Mouse (Mus musculus) embryonic stem cell, embryonic (primary cell): ENCODE data around the gene Rab15.
"Not testable (repeated sequence)": the region's sequence is repeated elsewhere in the genome, so short reads cannot be mapped to it uniquely, and the experiment has no call there.

Source experiments
- CTCF ChIA-PET, 4 experiments: fragments of 300-600 bp in 2 of 4; fragments of 350-600 bp in 2 of 4; sonication (Branson Sonifier 250); formaldehyde crosslinking; loops; one replicate each; lab custom pipeline; 2022; ENCODE audit warnings: inconsistent platforms in 2 of 4; lab: Charles Lee
- POLR2A ChIA-PET, 4 experiments: fragments of 300-600 bp in 2 of 4; fragments of 350-600 bp in 2 of 4; sonication (Branson Sonifier 250); formaldehyde crosslinking; loops; one replicate each; lab custom pipeline; 2022; ENCODE audit warnings: antibody characterized with exemption in 4 of 4, inconsistent platforms in 1 of 4; lab: Charles Lee

Gene Rab15

GRCm38 (mm10) chr12:76822651-76823041 lies at the start of gene Rab15:
Gene Rab15, minus strand, starts transcription at chr12:76822908.
- POLR2A ChIA-PET = interaction anchor here in 3 of 4 experiments (0.6 to 1.6 kb wide), 11 partner anchors 9 to 189 kb away, joined by 3 to 6 read pairs (median 4); no protein-coding TSS in a partner anchor
- CTCF ChIA-PET = interaction anchor here in 1 of 4 experiments (1.3 kb wide), 1 partner anchor 10 kb away, joined by 7 read pairs; no protein-coding TSS in a partner anchor

- CTCF ChIA-PET = interaction anchor here in 1 of 4 experiments (3.5 kb wide), 1 partner anchor 9 kb away, joined by 27 read pairs; no protein-coding TSS in a partner anchor
- POLR2A ChIA-PET = interaction anchor here in 3 of 4 experiments (0.6 to 6.8 kb wide), 14 partner anchors 9 to 466 kb away, joined by 3 to 113 read pairs (median 6); partner anchors contain the start of gene Hspa2 (in 1 of the 3)
Measured at GRCm38 (mm10) chr12:76869561-76869960, 46.9 kb upstream of the Rab15 start.

GRCm38 (mm10) chr12:76868463-76869198 lies 45.9 kb upstream of the Rab15 start:
- POLR2A ChIA-PET = interaction anchor here in 3 of 4 experiments (0.9 to 6.8 kb wide), 33 partner anchors 7 to 174 kb away, joined by 3 to 113 read pairs (median 6); partner anchors contain the start of gene Max (in 2 of the 3)
- CTCF ChIA-PET = interaction anchor here (1.2 to 3.5 kb wide), 9 partner anchors 10 to 184 kb away, joined by 3 to 27 read pairs (median 8); no protein-coding TSS in a partner anchor

GRCm38 (mm10) chr12:76867586-76868280 lies 45.0 kb upstream of the Rab15 start:
- POLR2A ChIA-PET = interaction anchor here (0.6 to 6.8 kb wide), 48 partner anchors 8 to 383 kb away, joined by 3 to 113 read pairs (median 6); partner anchors contain the start of genes Max (in 2 of the 4), Churc1 (in 1 of the 4), Fntb (in 1 of the 4) and Gpx2 (in 1 of the 4)
- CTCF ChIA-PET = interaction anchor here (0.6 to 3.5 kb wide), 17 partner anchors 11 to 913 kb away, joined by 3 to 27 read pairs (median 3); no protein-coding TSS in a partner anchor

GRCm38 (mm10) chr12:76865266-76865665 lies 42.6 kb upstream of the Rab15 start:
- CTCF ChIA-PET = interaction anchor here in 3 of 4 experiments (0.8 to 2.4 kb wide), 4 partner anchors 14 kb away, joined by 3 to 8 read pairs (median 4); no protein-coding TSS in a partner anchor
- POLR2A ChIA-PET = interaction anchor here in 3 of 4 experiments (0.9 to 6.8 kb wide), 14 partner anchors 10 to 100 kb away, joined by 3 to 113 read pairs (median 4); partner anchors contain the start of gene Max (in 1 of the 3)

- POLR2A ChIA-PET = interaction anchor here in 2 of 4 experiments (0.6 to 2.7 kb wide), 4 partner anchors 12 to 150 kb away, joined by 3 to 8 read pairs (median 5); no protein-coding TSS in a partner anchor
- CTCF ChIA-PET = interaction anchor here in 2 of 4 experiments (1.4 to 2.4 kb wide), 2 partner anchors 15 to 16 kb away, joined by 3 to 8 read pairs; no protein-coding TSS in a partner anchor
Measured at GRCm38 (mm10) chr12:76863651-76864050, 40.9 kb upstream of the Rab15 start.

- POLR2A ChIA-PET = interaction anchor here in 2 of 4 experiments (1.1 to 3.3 kb wide), 3 partner anchors 9 to 17 kb away, joined by 4 to 10 read pairs (median 5); no protein-coding TSS in a partner anchor
- CTCF ChIA-PET = not testable (repeated sequence)
Measured at GRCm38 (mm10) chr12:76858788-76859187, 36.1 kb upstream of the Rab15 start.

GRCm38 (mm10) chr12:76857087-76857486 lies 34.4 kb upstream of the Rab15 start:
- ChIA-PET CTCF (interaction anchor here in 2 of 4 experiments (0.6 kb wide), 2 partner anchors 11 to 195 kb away, joined by 3 read pairs; no protein-coding TSS in a partner anchor), POLR2A (interaction anchor here in 2 of 4 experiments (1.1 to 3.3 kb wide), 4 partner anchors 10 to 20 kb away, joined by 3 to 10 read pairs (median 3); no protein-coding TSS in a partner anchor)

GRCm38 (mm10) chr12:76853378-76854142 lies 30.9 kb upstream of the Rab15 start:
- CTCF ChIA-PET = interaction anchor here in 1 of 4 experiments (0.6 kb wide), 1 partner anchor 101 kb away, joined by 5 read pairs; no protein-coding TSS in a partner anchor
- POLR2A ChIA-PET = interaction anchor here in 3 of 4 experiments (0.7 to 1.4 kb wide), 11 partner anchors 9 to 627 kb away, joined by 3 to 6 read pairs (median 3); no protein-coding TSS in a partner anchor

GRCm38 (mm10) chr12:76852419-76852818 lies 29.7 kb upstream of the Rab15 start:
- CTCF ChIA-PET = no interaction called here
- POLR2A ChIA-PET = interaction anchor here in 3 of 4 experiments (0.6 to 1.4 kb wide), 9 partner anchors 8 to 183 kb away, joined by 3 to 11 read pairs (median 3); no protein-coding TSS in a partner anchor

- ChIA-PET POLR2A (interaction anchor here in 1 of 4 experiments (0.6 to 1.2 kb wide), 6 partner anchors 8 to 317 kb away, joined by 3 to 5 read pairs (median 4); no protein-coding TSS in a partner anchor), CTCF (no interaction called here)
Measured at GRCm38 (mm10) chr12:76844346-76845061, 21.8 kb upstream of the Rab15 start.

- POLR2A ChIA-PET = interaction anchor here in 3 of 4 experiments (0.6 to 6.2 kb wide), 27 partner anchors 13 to 352 kb away, joined by 3 to 122 read pairs (median 3); partner anchors contain the start of gene Max (in 2 of the 3)
- CTCF ChIA-PET = interaction anchor here in 3 of 4 experiments (0.8 to 1.5 kb wide), 4 partner anchors 11 to 39 kb away, joined by 3 to 4 read pairs (median 3); no protein-coding TSS in a partner anchor
Measured at GRCm38 (mm10) chr12:76840081-76840480, 17.4 kb upstream of the Rab15 start.

- ChIA-PET POLR2A (interaction anchor here in 3 of 4 experiments (0.6 to 6.2 kb wide), 15 partner anchors 12 to 352 kb away, joined by 3 to 122 read pairs (median 4); no protein-coding TSS in a partner anchor), CTCF (interaction anchor here in 1 of 4 experiments (1.5 kb wide), 1 partner anchor 40 kb away, joined by 4 read pairs; no protein-coding TSS in a partner anchor)
Measured at GRCm38 (mm10) chr12:76839298-76839697, 16.6 kb upstream of the Rab15 start.

- POLR2A ChIA-PET = interaction anchor here in 3 of 4 experiments (0.6 to 6.2 kb wide), 76 partner anchors 9 to 434 kb away, joined by 3 to 122 read pairs (median 5); partner anchors contain the start of genes Max (in 2 of the 3), Rab15 (in 2 of the 3), Gpx2 (in 1 of the 3) and Hspa2 (in 1 of the 3)
- CTCF ChIA-PET = interaction anchor here (0.6 to 2.6 kb wide), 53 partner anchors 9 to 837 kb away, joined by 3 to 35 read pairs (median 5); partner anchors contain the start of gene Max (in 2 of the 4)
Measured at GRCm38 (mm10) chr12:76837844-76838650, 15.3 kb upstream of the Rab15 start.
